9 mouse cellular contexts compared by ENCODE assay signal in the genomic region with DNA sequence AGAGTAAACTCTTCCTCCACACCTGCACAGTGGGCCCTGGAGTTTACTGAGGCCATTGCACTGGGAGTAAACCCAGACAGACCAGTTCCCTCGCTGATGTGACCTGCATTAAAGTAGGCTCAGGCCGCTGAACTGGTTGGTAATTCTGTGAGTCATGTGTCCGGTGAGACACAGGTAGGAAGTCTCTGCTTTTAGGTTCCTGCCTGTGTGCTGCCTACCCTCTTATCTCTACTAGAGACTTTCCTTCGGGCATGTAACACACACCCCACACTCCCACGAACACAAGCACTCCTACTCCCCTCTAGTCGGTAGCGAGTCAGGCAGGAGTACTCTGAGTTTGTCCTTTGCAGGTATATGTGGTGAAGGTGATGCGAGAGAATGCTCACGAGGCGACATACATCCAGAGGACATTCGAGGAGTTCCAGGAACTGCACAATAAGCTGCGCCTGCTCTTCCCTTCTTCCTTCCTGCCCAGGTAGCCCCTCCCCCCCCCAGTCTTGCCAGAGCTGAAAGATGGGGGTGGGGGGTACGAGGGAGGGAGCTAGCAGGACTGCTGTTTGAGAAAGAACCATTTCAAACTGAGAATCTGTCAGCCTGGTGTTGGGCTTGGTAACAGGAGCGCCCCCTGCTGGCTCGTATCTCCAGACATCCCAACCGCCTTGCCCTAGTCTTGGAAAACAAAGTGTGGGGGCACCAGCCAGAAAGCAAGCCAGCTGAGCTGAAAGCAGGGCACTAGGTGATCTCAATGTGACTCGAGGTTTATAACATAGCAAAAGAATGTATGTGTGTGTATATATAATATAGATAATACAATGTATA. TPM values are rescaled to one million over a fixed set of nuclear protein-coding genes. Genes with fewer than 3 reads are reported as not detected.
DNase-seq lines count a peak whose midpoint lies in the region; ATAC-seq and TF ChIP-seq lines count a peak whose summit lies in the region.
"Had no signal": no experiment of that assay in that cellular context is flagged by ENCODE, and none has a peak within 500 bp of the region (broad histone marks: within the 10 kb centered on the region; RNA-seq: fewer than 3 reads in every experiment).

No protein-coding gene starts in this region.

- H3K4me1 ChIP-seq in limb, embryonic 14.5 days (ENCODE audit: control insufficient read depth, insufficient read depth, low read length) = no peaks in the 10 kb centered on the region
- peaks cover 4% of the 10 kb centered on the region for H3K4me1 ChIP-seq in neural tube, embryonic 13.5 days (replicated peaks)
- H3K4me1 ChIP-seq: embryonic facial prominence, embryonic 13.5 days had no signal

- no peak overlapping the region for H3K4me2 ChIP-seq in limb, embryonic 14.5 days (replicated peaks; ENCODE audit: low read depth, low read length, severe bottlenecking)
- no peak overlapping the region for H3K4me2 ChIP-seq in neural tube, embryonic 13.5 days
- H3K4me2 ChIP-seq: embryonic facial prominence, embryonic 13.5 days had no signal

- H3K36me3 ChIP-seq in limb, embryonic 14.5 days (ENCODE audit: control insufficient read depth, insufficient read depth, low read length) = peaks cover 63% of the 10 kb centered on the region
- peaks cover 96% of the 10 kb centered on the region for H3K36me3 ChIP-seq in neural tube, embryonic 13.5 days

- no peak for TF ChIP-seq POLR2A in limb, embryonic 14.5 days (IDR thresholded peaks at IDR 0.05; ENCODE audit: borderline replicate concordance, extremely low read depth, insufficient read depth, insufficient read length)

- H3K9ac ChIP-seq in limb, embryonic 14.5 days (ENCODE audit: low read depth, low read length, severe bottlenecking) = no peak overlapping the region
- H3K9ac ChIP-seq in neural tube, embryonic 13.5 days = no peak overlapping the region
- H3K9ac ChIP-seq: embryonic facial prominence, embryonic 13.5 days had no signal

- no peak overlapping the region for H3K27ac ChIP-seq in limb, embryonic 14.5 days (replicated peaks; ENCODE audit: low read depth, low read length)
- no peak overlapping the region for H3K27ac ChIP-seq in neural tube, embryonic 13.5 days (replicated peaks)
- H3K27ac ChIP-seq: embryonic facial prominence, embryonic 13.5 days had no signal

- ATAC-seq in activated CD4-positive, CD25-positive, alpha-beta regulatory T cell, adult 4 months = peak; percentile 65
- peak; percentile 72 for ATAC-seq in limb, embryonic 14.5 days (ENCODE audit: low FRiP score, low read depth)
- ATAC-seq in neural tube, embryonic 13.5 days (ENCODE audit: low read depth) = 0 out of 2 replicates have a peak, but pooled peaks have one; percentile 30

- H3K4me3 ChIP-seq in limb, embryonic 14.5 days (replicated peaks; ENCODE audit: low read length) = no peak overlapping the region
- H3K4me3 ChIP-seq in neural tube, embryonic 13.5 days = no peak overlapping the region
- H3K4me3 ChIP-seq: embryonic facial prominence, embryonic 13.5 days had no signal

- WGBS in limb, embryonic 14.5 days = 46% methylated on average over 17 of the region's 17 CpGs
- whole genome bisulfite sequencing in neural tube, embryonic 13.5 days = 47% methylated on average over 17 of the region's 17 CpGs

- no peaks in the 10 kb centered on the region for H3K27me3 ChIP-seq in limb, embryonic 14.5 days (ENCODE audit: control insufficient read depth, insufficient read depth, low read length)
- H3K27me3 ChIP-seq in neural tube, embryonic 13.5 days = no peaks in the 10 kb centered on the region
- H3K27me3 ChIP-seq: embryonic facial prominence, embryonic 13.5 days had no signal

- DNase-seq in 3T3-L1 (ENCODE audit: low read depth, low spot score) = peak; percentile 80
- peak; percentile 87 for DNase-seq in embryo, embryonic 10 days (ENCODE audit: low spot score)
- DNase-seq in gastrocnemius, postnatal 25 days = peak; percentile 48
- peak; percentile 77 for DNase-seq in kidney, adult 9 months
- DNase-seq in limb, embryonic 14.5 days (ENCODE audit: low spot score) = peak; percentile 67
- peak; percentile 85 for DNase-seq in testis, postnatal 10 days (ENCODE audit: low spot score)

- H3K9me3 ChIP-seq in limb, embryonic 14.5 days (ENCODE audit: control insufficient read depth, low read length) = no peaks in the 10 kb centered on the region
- H3K9me3 ChIP-seq in neural tube, embryonic 13.5 days = no peaks in the 10 kb centered on the region
- H3K9me3 ChIP-seq: embryonic facial prominence, embryonic 13.5 days had no signal

RNA-seq across cellular contexts. Expression of a gene that starts 29.8 kb away (rescaled TPM):
- polyA plus RNA-seq in activated CD4-positive, CD25-positive, alpha-beta regulatory T cell, adult 4 months (2017; shearing (Covaris generic)) = 10 to 100 TPM; 21.7 to 22.4 TPM
- 10 to 100 TPM; 14.5 to 17.3 TPM for total RNA-seq in gastrocnemius, postnatal 25 days (2021)
- 29.9 and 31.0 TPM in 2 replicates for polyA plus RNA-seq in limb, embryonic 14.5 days (2012; rRNA removed)
- polyA plus RNA-seq in limb, embryonic 14.5 days (2014; fragmentation: Nextera tagmentation; extraction: Ambion mirVana) = 38.5 and 40.0 TPM in 2 replicates
- 27.8 and 30.8 TPM in 2 replicates for polyA plus RNA-seq in neural tube, embryonic 13.5 days (2015; fragmentation: Nextera tagmentation; extraction: Ambion mirVana)

RNA-seq across cellular contexts. Expression of a gene that starts 55.7 kb away (rescaled TPM):
- polyA plus RNA-seq in activated CD4-positive, CD25-positive, alpha-beta regulatory T cell, adult 4 months (2017; shearing (Covaris generic)) = under 1 TPM; 0.66 to 0.68 TPM
- total RNA-seq in gastrocnemius, postnatal 25 days (2021) = 10 to 100 TPM; 10.8 to 12.0 TPM
- 10.7 and 13.5 TPM in 2 replicates for polyA plus RNA-seq in limb, embryonic 14.5 days (2012; rRNA removed)
- polyA plus RNA-seq in limb, embryonic 14.5 days (2014; fragmentation: Nextera tagmentation; extraction: Ambion mirVana) = 8.1 and 8.4 TPM in 2 replicates
- 13.9 and 14.0 TPM in 2 replicates for polyA plus RNA-seq in neural tube, embryonic 13.5 days (2015; fragmentation: Nextera tagmentation; extraction: Ambion mirVana)
